Mouse (Mus musculus) adipocyte (in vitro differentiated cells): ENCODE data around the gene Macrod2.

Experiments used
- DNase-seq: peaks from one replicate; pipeline ENCODE4 v3.0.0-alpha.2; 2016; ENCODE audit warnings: low spot score

The Macrod2 gene

DNA sequence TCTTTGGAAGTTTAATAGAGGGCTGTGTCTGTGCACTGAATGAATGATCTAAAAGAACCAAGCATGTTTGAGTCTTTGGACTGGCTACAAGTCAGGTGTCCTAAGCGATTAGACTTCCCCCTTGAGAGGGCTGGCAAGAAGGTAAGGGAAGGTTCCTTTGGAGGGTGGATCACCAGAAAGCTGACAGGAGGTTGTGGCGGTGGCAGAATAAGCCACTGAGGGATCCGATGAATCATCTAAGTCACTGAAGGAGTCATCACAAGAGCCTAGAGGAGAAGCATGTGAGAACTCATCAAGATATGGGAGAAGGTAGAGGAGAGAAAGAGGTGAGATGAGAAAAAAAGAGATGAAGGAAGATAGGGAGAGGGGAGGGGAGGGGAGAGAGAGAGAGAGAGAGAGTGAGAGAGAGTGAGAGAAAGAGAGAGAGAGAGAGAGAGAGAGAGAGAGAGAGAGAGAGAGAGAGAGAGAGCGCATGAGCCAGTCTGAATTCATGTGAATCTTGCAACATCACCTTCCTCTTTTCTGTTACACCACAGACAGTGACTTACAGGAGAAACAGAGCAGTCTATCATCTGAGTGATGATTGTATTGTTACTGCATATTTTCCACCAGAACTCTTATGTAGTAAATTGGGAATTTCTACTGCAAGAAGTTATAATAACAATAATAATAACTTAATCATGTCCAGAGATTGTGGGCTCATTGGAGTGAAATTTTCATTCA, 398.9 kb downstream of the Macrod2 start:
- DNase-seq, result no peak

DNA sequence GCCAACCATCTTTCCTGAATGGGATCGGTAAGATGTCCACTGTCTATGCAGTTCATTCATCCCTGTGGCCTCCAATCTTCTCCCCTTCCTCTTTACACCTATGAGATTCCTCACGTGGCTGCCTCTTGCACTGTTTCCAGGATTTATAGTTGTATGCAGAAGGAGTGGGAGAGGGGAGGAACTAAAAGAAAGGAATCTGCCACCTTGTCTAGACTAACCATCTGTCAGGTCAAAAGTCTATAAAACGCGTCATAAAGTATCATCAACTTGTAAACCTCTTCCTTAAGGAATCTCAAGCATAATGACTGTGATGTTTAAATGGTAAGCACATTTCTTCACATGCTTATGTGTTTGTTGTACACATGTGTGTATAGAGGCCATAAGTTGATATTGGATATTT, 416.6 kb downstream of the Macrod2 start:
- no peak for DNase-seq

DNA sequence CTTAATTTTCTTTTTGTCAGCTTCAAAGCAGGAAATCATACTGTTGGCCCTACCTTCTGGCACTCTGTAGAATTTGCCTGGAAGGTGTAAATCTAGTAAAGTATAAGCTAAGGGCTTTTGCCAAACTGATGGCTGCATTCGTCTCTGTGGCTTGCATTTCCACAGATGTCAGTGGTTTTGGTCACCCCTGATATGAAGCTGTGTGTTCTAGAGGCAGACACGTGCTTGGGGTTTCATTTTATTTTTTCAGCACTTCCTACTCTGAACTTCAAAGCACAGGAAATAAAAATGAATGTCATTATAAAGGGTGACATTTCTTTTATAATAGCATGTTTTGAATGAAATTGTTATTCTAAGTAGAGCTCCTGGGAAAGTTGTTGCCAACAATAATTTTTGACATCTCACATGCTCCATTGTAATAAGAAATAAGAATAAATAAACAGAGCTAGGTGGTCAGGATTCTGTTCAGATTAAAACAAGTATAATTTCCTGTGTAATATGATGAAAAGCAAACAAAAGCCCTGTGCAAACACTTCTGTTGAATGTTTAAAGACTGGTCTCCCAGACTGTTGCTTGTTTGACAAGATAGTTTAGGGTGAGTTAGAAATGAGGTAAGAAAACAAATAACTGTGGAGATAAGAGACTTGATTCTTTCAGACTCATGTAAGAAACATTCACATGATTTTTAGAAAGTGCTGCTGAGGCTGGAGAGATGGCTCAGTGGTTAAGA, 424.4 kb downstream of the Macrod2 start:
- DNase-seq, result no peak

DNA sequence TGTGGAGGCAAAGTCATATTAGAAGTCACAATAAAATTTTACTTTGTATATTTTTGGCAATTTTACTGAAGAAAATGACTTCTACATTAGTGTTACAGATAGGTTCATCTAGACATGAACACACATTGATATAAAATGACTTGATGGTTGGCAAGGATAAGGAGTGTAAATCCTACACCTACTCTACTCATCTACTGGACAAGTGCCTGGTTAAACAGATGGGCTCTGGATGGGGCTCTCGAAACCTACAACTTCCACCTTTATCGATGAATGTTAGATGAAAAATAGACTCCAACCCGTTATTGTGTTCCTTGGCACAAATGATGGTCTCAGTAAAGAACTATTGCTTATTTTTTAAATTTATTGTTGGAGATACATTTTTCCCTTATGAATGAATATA, 427.3 kb downstream of the Macrod2 start:
- DNase-seq, result no peak

DNA sequence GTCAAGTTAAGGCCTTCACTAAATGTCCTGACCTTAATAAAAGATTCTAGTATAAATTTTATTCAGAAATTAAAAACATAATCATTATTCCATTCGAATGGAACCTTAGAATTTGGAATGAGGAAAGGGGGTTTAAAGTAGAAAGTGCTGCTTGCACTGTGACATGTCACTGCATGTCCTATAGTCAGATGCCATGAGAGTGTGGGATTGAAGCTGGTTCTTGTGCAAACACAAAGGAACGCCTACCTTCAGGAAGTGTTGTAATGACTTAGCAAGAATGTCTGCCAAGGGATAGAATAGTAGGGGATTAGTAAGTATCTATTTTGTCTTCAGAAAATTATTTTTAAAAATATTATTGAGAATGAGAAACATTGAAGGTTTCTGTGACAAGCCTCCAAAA, 431.1 kb downstream of the Macrod2 start:
- DNase-seq, result no peak

DNA sequence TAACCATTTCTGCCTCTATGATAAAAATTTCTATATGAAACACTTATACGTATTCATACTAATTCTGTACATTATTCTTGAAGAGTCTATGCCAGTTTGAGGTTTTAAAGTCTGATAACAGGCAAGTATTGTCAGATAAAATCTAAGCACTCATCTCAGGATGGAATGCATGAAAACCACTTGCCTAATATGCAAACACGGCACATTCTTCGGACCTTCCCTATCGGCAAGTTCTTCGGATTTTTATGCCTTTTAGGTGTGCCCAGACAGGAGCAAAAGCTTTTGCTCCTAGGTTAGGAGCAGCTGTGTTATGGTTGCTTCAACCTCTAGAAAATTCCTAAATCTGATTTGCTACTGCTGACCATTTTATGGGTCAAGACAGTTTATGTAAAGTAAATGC, 433.8 kb downstream of the Macrod2 start:
- no peak for DNase-seq

DNA sequence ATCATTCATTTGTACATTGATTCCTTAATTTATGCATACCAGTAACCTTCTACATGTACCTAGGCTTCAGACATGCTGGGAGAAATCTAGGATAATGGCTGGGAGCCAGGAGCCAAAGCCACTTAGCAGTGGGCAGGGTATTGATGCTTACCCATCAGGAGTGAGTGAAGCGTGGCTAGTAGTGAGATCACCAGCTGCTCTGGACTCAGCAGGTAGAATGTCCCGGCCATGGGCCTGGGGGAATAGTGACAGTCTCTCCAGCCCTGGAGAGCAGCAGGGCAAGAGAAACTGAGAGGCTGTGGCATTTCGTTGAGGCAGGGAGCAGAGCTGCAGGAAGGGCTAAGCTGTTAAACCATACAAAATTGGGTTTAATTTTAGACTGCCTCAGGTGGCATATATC, 435.0 kb downstream of the Macrod2 start:
- no peak for DNase-seq

DNA sequence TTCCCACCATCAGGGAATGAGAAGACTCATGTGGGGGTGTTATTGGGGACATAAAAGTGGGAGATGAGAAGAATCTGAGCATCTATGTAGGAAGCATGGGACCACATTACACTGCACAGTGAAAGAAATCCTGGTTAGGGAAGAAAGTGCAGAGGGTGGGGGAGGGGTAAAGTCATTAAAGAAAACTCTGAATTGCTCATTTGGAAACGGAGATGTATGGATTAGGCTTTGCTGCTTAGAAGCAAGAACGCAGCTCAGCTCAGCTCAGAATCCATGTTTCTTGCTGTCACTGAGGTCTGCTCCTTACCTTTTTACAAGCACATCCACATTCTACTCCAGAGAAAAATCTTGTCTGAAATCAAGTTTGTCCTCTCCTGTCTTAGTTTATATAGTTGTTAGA, 444.3 kb downstream of the Macrod2 start:
- DNase-seq, result no peak

DNA sequence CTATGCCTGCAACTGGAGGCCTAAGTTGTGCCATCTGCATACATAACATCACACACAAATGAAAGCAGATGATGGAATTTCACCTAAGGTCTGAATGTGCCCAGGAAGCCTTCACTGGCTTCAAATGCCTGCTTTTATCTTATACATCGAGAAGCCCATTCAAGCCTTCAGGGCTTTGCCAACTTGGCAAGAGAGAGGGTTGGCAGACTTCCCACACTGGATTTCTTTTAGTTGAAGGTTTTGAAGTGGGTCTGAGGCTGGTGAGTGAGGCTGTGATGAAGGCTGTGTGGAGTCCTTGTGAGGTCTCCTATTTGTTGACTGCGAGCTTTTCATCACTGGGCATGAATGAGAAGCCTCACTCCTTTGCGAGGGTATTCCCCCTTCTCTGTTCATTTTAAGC, 444.8 kb downstream of the Macrod2 start:
- peak; percentile 58 for DNase-seq

DNA sequence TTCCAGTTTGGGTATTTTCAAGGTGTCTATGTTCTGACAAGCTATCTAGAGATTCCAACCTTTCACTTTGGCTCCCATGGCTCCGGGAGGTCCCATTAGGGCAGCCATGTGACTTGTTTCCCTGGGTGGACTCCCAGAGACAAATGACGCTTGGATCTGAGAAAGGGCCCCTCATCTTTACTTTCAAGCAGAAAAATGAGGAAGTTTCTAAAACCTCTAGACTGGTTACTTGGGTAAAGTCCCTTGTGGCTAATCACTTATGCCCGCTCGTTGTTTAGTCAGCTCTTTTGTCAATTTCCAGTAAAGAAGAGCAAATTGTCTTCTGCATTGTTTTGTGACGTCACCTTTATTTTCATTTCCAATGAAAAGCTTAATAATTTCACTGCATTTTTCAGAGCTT, 448.9 kb downstream of the Macrod2 start:
- DNase-seq, result no peak

DNA sequence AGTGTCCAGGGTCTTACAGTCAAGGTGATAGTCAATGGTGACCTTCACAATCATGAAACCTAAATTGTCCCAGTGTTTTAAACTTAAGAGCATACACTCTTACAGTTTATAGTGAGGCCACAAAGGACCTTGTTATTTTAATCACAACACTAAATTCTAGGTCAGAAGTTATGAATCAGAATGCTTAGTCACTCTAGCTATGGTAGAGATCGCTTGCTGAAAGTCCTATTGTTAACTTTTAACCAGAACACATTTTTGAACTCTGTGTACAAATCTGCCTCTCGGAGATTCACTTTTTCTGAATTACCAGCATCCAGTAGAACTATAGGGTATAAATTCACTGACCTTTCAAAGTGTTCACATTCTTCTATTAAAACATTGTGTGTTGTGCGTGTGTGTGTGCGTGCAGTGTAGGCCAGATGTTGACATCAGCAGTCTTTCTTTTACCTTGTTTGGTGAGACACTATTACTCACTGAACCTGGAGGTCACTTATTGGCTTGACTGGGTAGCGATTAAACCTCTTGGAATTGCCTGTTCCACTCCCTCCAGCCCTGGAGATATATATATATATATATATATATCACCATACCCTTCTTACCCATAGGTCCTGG, 452.8 kb downstream of the Macrod2 start:
- peak; percentile 42 for DNase-seq

DNA sequence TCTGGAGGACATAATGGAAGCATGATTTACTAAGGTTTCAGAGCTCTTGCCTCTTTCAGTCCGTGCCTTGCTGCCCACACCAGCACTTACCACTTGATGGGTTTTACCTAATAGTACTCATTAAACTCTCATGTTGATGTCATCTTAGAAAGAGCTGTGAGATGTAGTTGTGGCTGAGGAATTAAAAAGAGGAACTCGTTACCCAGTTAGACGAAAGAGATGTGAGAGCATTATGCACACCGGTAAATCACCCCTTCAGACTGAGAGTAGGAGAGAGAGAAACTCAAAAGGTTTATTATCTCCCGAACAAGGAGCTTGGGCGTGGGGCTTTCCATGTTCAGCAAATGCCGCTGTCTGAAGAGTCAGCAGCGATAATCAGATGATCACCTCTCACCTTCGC, 458.4 kb downstream of the Macrod2 start:
- no peak for DNase-seq

DNA sequence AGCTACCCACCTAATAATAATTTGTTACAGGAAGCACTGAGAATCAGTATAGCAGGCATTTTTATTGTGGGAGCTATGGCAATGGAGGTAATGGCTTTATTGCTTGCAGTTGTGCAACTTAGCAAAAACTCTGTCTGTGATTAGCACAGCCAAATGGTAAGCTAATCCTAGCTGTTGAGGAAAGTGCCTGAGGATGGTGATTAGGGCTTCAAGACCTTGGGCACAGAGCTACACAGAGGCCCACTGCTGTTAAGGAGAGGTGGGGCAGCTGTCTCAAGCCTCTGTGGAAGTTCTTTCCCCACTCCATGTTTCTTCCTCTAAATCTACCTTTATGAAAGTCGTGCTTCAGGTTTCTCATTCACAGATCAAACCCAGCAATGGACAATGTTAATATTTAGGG, 466.2 kb downstream of the Macrod2 start:
- no peak for DNase-seq

DNA sequence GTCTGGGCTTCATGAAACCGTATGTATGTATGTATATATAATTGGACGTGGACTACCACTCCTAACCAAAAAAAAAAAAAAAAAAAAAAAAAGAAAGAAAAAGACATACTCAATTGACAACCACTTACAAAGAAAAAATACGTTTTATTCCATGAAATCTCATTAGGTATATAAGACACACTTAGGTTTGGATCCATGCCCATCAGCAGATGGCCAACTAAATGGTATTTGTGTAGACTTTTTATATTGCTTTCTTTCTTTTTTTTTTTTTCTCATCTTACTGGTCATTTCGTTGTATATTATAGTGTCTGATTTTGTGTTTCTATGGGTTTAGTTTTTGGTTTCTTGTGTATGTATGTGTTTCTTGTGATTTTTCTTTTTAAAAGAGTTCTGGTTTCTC, 467.6 kb downstream of the Macrod2 start:
- no peak for DNase-seq

DNA sequence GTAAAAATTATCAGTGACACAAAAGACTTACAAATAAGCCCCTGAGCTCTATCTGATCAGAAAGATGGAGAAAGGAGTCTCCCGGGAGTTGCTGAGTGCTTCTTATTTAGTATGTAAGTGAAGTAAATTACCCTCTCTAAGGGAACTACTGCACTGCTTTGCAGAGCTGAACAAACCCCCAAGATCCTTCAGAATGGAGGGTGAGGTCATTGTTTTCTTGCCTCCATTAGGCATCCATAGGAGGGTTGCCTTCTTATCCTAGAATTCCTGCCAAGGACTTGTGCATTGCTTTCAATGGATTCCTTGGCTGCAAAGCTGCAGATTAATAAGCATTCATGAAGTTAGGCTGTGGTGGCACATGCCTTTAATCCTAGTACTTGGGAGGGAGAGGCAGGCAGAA, 470.5 kb downstream of the Macrod2 start:
- DNase-seq, result no peak

DNA sequence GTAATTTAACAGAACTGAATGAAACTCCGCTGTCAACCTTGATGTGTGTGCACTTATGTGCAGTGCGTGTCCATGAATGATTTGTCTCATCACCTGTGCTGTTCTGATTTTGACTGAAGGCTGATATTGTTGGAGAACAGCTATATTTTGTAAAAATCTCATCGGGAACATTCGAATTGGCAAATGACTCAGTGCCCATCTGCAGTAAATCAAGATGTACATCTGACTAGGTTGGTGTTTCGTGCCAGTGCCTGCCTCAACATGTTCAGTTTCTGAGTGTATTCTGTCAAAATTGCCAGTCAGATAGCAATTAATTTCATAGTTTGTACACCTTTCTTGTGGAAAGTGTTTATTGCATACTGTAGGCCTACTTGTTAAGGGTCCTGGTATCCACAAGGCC, 472.0 kb downstream of the Macrod2 start:
- no peak for DNase-seq

DNA sequence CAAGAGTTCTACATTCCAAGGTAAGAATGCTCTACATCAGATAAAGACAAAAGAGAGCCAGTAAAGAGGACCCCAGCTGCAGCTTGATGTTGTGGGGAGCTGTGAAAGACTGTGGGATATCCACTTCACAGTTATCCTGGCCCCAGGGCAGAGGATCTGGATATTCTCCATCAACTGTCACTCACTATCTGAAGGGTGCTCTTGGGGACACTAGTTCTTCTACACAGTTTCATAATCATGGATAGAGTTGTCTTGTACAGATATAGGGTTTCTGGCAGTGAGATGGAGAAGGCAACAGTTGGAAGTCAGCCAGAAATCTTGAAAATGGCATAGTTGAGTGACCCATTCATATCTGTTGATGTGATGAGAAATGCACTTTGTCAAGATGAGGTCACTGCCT, 490.1 kb downstream of the Macrod2 start:
- peak; percentile 20 for DNase-seq

DNA sequence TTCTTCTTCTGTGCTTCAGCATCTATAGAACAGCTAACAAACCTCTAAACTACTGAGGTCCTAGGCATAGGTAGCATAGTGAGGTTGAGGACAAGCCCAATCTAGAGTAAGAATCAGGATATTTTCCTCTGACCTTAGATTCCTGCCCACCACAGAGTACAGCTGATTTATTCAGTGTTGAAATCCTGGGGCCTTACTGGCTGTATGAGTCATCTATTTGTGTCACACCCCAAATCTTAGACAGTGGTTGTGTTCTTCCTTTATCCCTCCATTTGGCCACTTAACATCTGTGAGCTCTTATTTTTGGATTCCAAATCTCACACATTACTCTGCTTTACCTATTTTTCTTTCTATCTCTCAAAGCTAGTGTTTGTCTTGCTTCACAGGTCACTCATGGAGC, 495.6 kb downstream of the Macrod2 start:
- no peak for DNase-seq

DNA sequence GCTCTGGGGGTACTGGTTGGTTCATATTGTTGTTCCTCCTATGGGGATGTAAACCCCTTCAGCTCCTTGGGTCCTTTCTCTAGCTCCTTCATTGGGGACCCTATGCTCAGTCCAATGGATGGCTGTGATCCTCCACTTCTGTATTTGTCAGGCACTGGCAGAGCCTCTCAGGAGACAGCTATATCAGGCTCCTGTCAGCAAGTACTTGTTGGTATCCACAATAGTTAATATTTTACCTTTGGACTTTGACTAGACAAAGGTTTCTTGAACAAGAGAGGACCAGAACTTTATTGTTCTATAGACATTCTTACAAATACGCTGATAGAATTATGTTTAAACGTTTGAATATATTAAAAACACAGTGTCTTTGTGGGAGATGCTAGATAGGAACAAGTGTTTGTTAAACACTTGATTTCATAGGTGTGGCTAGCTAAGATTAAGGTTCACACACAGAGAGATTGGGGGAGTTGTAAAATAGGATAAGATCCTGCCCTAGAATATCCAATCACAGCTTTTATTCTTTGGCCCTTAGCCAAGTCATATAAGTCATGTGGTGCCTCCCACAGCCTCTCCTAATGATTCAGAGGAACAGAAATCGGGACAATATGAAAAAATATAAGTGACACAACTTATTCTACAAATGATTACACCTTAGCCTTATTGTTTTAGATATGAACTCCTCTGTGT, 501.4 kb downstream of the Macrod2 start:
- DNase-seq, result no peak

DNA sequence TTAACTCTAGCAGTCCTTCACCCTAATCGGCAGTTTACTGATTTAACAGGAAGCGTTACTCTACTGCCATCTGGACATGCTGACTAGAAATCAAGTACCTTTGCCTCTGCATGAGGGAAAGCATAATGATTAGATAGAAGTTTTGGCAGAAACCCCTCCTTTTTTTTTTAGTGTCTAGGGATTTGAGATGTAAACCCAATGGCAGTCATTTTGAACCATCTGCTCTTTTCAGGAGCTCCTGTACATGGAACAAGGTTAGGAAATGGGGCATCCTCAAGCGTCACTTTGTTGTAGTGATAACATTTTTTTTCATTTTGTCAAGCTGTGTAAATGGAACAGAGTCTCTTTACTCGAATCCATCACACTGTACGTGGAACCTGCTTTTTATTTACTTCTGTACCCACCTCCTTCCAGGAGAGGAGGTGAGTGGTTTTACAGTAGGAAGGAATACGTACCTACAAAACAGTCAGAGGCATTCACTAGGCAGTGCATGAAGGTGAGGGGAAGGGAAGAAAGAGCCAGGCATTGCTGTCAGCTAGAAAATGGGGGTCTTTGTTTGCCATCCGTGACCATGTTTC, 503.4 kb downstream of the Macrod2 start:
- DNase-seq, result no peak

DNA sequence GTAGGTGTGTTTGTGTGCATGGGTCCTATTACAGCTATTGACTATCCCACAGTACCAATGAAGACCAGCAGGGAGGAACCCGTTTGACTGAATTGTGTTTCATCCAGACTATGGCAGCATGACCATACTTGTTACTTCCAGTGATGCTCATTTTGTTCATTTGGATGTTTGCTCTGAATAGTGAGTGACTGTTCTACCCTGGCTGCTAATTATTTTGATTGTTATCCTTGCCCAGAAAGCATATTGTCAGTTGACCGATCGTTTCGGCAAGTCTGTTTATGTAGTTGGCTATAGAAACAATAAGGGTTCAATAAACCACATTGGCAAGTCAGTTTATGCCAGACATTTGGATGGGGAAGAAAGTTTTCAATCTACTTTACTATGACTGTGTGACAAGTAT, 510.2 kb downstream of the Macrod2 start:
- DNase-seq, result no peak

DNA sequence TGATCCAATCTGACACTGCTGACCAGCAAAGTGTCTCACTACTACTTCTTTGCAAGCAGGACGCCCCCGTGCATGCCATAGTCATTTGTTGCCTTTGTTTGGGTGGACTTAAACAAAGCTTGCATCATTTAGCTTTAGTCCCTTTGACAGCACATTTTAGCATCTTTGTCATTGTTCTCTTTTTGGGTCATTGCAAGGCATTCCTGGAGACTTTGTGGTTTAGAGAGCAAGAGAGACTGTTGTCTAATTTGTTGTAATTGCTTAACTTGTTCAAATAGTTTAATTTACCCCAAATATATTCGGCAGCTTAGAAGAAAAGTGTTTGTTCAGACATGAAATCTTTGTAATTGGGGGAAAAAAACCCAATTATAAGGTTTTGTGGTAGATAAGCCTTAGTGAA, 511.0 kb downstream of the Macrod2 start:
- DNase-seq, result no peak

DNA sequence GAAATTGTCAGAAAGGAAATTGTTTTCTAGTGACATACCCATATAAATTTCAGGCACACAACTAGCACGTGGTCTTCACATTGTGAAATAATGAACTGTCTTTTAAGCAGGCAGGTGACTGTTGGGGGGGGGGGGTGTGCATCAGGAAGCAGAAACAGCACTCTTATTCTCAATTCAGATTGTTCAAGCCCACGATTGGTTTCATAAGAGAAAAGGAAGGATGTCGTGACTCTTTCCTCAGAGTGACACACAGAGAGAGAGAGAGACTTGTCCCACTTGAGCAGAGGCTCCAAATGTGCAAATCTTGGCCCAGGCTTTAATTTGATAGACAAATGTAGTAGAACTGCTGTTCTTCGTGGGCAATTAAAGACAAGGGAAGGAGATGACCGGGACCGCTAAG, 516.4 kb downstream of the Macrod2 start:
- no peak for DNase-seq
